Mouse (Mus musculus): ENCODE measurements around the gene Spred2.

Spred2 gene

GRCm38 (mm10) chr11:19986443-19986861, 62.3 kb downstream of the Spred2 start:
- DNase-seq, result no peak

- no peak for DNase-seq
Measured at GRCm38 (mm10) chr11:19986871-19987755, 62.9 kb downstream of the Spred2 start.

- DNase-seq, result no peak
Measured at GRCm38 (mm10) chr11:19987756-19988091, 63.5 kb downstream of the Spred2 start.

GRCm38 (mm10) chr11:19988224-19988623, 64.0 kb downstream of the Spred2 start:
- no peak for DNase-seq

GRCm38 (mm10) chr11:19988631-19989030, 64.5 kb downstream of the Spred2 start:
- DNase-seq, result no peak

- DNase-seq, result no peak
Measured at GRCm38 (mm10) chr11:19989141-19989910, 65.2 kb downstream of the Spred2 start.

GRCm38 (mm10) chr11:19990731-19991130, 66.6 kb downstream of the Spred2 start:
- no peak for DNase-seq

GRCm38 (mm10) chr11:19991303-19991976, 67.3 kb downstream of the Spred2 start:
- DNase-seq, result peak; percentile 51 to 53

- DNase-seq, result peak; percentile 41
Measured at GRCm38 (mm10) chr11:19992341-19993281, 68.4 kb downstream of the Spred2 start.

- no peak for DNase-seq
Measured at GRCm38 (mm10) chr11:19993753-19994152, 69.6 kb downstream of the Spred2 start.

GRCm38 (mm10) chr11:19994262-19994790, 70.2 kb downstream of the Spred2 start:
- DNase-seq, result no peak

GRCm38 (mm10) chr11:19997940-19998339, 73.8 kb downstream of the Spred2 start:
- DNase-seq, result no peak

- no peak for DNase-seq
Measured at GRCm38 (mm10) chr11:20002883-20003282, 78.7 kb downstream of the Spred2 start.

GRCm38 (mm10) chr11:20007701-20008100, 83.5 kb downstream of the Spred2 start:
- no peak for DNase-seq

GRCm38 (mm10) chr11:20011210-20011978, 87.2 kb downstream of the Spred2 start:
- no peak for DNase-seq

- no peak for DNase-seq
Measured at GRCm38 (mm10) chr11:20013366-20013765, 89.2 kb downstream of the Spred2 start.

- no peak for DNase-seq
Measured at GRCm38 (mm10) chr11:20017937-20018336, 93.8 kb downstream of the Spred2 start.

GRCm38 (mm10) chr11:20018905-20019304, 94.7 kb downstream of the Spred2 start:
- no peak for DNase-seq

GRCm38 (mm10) chr11:20020720-20021119, 96.5 kb downstream of the Spred2 start:
- DNase-seq, result no peak

GRCm38 (mm10) chr11:20022462-20022861, 98.3 kb downstream of the Spred2 start:
- DNase-seq, result no peak

GRCm38 (mm10) chr11:20022911-20023482, 98.8 kb downstream of the Spred2 start:
- no peak for DNase-seq

Data from cerebellum, postnatal 36 days (tissue).